Mouse (Mus musculus): Measurements from ENCODE around the gene Cfb. TPM values are rescaled to one million over a fixed set of nuclear protein-coding genes. Genes with fewer than 3 reads are reported as not detected.
A peak's percentile ranks its signal among the peaks of the same experiment; 100 is the strongest.
"Not testable (repeated sequence)": the region's sequence is repeated elsewhere in the genome, so short reads cannot be mapped to it uniquely, and the experiment has no call there.

Cfb gene
- 1.1 and 1.2 TPM in 2 replicates for polyA plus RNA-seq (2012; rRNA removed)

- Histone ChIP-seq H3K27me3 (ENCODE audit: control insufficient read depth, insufficient read depth, low read length) (no peaks in the 10 kb centered on the region), H3K4me1 (ENCODE audit: control insufficient read depth, insufficient read depth, low read length) (no peaks in the 10 kb centered on the region), H3K27ac (ENCODE audit: control insufficient read depth, insufficient read depth, low read depth, low read length) (no peak within 1 kb of the TSS), H3K4me3 (ENCODE audit: control insufficient read depth, low read depth, low read length) (no peak within 1 kb of the TSS), H3K36me3 (ENCODE audit: control insufficient read depth, insufficient read depth, low read length) (no peaks in the 10 kb centered on the region)
- no peak for TF ChIP-seq CTCF (IDR thresholded peaks at IDR 0.05; ENCODE audit: control insufficient read depth, insufficient read depth, insufficient replicate concordance, low read depth, low read length)
- TF ChIP-seq POLR2A (IDR thresholded peaks at IDR 0.05; ENCODE audit: control insufficient read depth, low read depth, low read length), result no peak
Observed at GRCm38 (mm10) chr17:34862416-34863081, at the start of gene Cfb. Gene Cfb, minus strand, starts transcription at chr17:34862518.

DNA sequence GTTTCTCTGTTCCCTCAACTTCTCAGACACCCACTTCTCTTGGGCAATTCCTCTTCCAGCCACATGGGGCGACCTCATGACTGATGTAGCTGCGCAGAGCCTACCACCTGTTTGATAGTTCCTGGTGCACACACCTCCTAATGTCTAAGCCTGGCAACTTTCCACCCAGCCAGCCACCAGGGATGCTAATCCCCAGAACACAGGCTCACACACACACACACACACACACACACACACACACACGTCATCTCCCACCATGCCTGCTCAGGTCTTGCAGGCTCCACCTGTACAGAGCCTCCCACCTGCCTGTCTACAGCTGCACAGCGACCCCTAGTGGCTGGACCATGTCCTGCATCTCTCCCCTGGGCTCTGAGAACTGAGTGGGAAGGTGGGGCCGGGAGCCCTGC, 49.6 kb upstream of the Cfb start:
- TF ChIP-seq POLR2A (IDR thresholded peaks at IDR 0.05; ENCODE audit: control insufficient read depth, low read depth, low read length) (no peak), CTCF (IDR thresholded peaks at IDR 0.05; ENCODE audit: control insufficient read depth, insufficient read depth, insufficient replicate concordance, low read depth, low read length) (peak; percentile 92)
- Histone ChIP-seq H3K27ac (ENCODE audit: control insufficient read depth, insufficient read depth, low read depth, low read length) (no peak overlapping the region), H3K36me3 (ENCODE audit: control insufficient read depth, insufficient read depth, low read length) (no peaks in the 10 kb centered on the region; the same call in 1 of the 2 replicates), H3K4me1 (ENCODE audit: control insufficient read depth, insufficient read depth, low read length) (peaks cover 13% of the 10 kb centered on the region), H3K4me3 (ENCODE audit: control insufficient read depth, low read depth, low read length) (no peak overlapping the region), H3K27me3 (ENCODE audit: control insufficient read depth, insufficient read depth, low read length) (no peaks in the 10 kb centered on the region)

DNA sequence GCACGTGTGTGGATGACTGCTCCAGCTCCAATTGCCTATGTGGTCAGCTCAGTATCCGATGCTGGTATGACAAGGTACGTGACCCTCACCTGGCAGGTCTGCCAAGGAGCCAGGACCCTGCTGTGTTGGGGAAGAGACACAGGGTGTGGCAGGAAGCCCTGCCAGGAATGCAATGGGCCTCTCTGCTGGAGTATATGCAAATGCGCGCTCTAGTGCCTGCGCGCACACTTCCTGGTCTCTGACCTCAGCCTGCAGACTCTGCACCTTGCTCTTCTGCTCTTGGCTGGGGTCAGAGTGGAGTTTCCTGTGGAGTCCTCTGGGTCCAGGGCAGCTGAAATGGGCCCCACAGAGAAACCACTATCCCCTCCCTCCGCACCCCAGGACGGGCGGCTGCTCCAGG, 48.7 kb upstream of the Cfb start:
- Histone ChIP-seq H3K36me3 (ENCODE audit: control insufficient read depth, insufficient read depth, low read length) (no peaks in the 10 kb centered on the region; the same call in 1 of the 2 replicates), H3K27me3 (ENCODE audit: control insufficient read depth, insufficient read depth, low read length) (no peaks in the 10 kb centered on the region), H3K4me1 (ENCODE audit: control insufficient read depth, insufficient read depth, low read length) (peaks cover 13% of the 10 kb centered on the region), H3K4me3 (ENCODE audit: control insufficient read depth, low read depth, low read length) (no peak overlapping the region), H3K27ac (ENCODE audit: control insufficient read depth, insufficient read depth, low read depth, low read length) (no peak overlapping the region)
- TF ChIP-seq POLR2A (IDR thresholded peaks at IDR 0.05; ENCODE audit: control insufficient read depth, low read depth, low read length), result no peak
- no peak for TF ChIP-seq CTCF (IDR thresholded peaks at IDR 0.05; ENCODE audit: control insufficient read depth, insufficient read depth, insufficient replicate concordance, low read depth, low read length)

GRCm38 (mm10) chr17:34902895-34903294, 40.6 kb upstream of the Cfb start:
- Histone ChIP-seq H3K4me1 (ENCODE audit: control insufficient read depth, insufficient read depth, low read length) (peaks cover 2% of the 10 kb centered on the region), H3K27me3 (ENCODE audit: control insufficient read depth, insufficient read depth, low read length) (no peaks in the 10 kb centered on the region), H3K27ac (ENCODE audit: control insufficient read depth, insufficient read depth, low read depth, low read length) (no peak overlapping the region), H3K36me3 (ENCODE audit: control insufficient read depth, insufficient read depth, low read length) (peaks cover 3% of the 10 kb centered on the region; the same call in 1 of the 2 replicates), H3K4me3 (ENCODE audit: control insufficient read depth, low read depth, low read length) (no peak overlapping the region)
- TF ChIP-seq CTCF (IDR thresholded peaks at IDR 0.05; ENCODE audit: control insufficient read depth, insufficient read depth, insufficient replicate concordance, low read depth, low read length) (no peak), POLR2A (IDR thresholded peaks at IDR 0.05; ENCODE audit: control insufficient read depth, low read depth, low read length) (no peak)

GRCm38 (mm10) chr17:34901948-34902347, 39.6 kb upstream of the Cfb start:
- H3K36me3 ChIP-seq (ENCODE audit: control insufficient read depth, insufficient read depth, low read length); H3K27me3 ChIP-seq (ENCODE audit: control insufficient read depth, insufficient read depth, low read length); H3K4me3 ChIP-seq (ENCODE audit: control insufficient read depth, low read depth, low read length); H3K4me1 ChIP-seq (ENCODE audit: control insufficient read depth, insufficient read depth, low read length); H3K27ac ChIP-seq (ENCODE audit: control insufficient read depth, insufficient read depth, low read depth, low read length): not testable (repeated sequence)

DNA sequence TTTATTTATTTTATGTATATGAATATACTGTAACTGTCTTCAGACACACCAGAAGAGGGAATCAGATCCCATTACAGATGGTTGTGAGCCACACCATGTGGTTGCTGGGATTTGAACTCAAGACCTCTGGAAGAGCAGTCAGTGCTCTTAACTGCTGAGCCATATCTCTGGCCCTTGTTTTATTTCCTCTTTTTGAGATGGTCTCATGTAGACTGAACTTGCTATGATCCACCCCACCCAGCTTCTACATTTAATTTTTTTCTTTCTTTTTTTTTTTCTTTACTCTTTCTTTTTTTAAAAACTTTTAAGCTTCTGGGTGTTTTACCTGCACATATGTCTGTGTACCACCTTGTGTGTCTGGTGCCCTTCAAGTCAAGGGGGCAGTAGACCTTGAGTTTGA, 38.5 kb upstream of the Cfb start:
- H3K27ac ChIP-seq (ENCODE audit: control insufficient read depth, insufficient read depth, low read depth, low read length); H3K4me1 ChIP-seq (ENCODE audit: control insufficient read depth, insufficient read depth, low read length); H3K27me3 ChIP-seq (ENCODE audit: control insufficient read depth, insufficient read depth, low read length); H3K4me3 ChIP-seq (ENCODE audit: control insufficient read depth, low read depth, low read length); H3K36me3 ChIP-seq (ENCODE audit: control insufficient read depth, insufficient read depth, low read length): not testable (repeated sequence)

DNA sequence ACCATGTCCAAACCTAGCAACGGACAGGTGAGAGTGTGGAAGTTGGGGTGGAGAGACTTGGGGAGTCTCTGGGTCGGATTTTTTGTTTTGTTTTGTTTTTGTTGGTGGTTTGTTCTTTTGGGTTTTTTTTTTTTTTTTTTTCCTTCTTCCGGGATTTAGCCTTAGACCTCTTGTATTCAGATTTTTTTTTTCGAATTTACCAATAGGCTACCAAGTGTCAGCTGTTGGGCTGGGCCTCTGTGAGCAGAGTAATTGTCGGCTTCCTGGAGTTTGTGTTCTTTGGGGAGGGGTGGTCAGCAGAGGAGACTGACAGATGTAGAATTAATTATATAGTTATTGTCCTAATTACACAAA, 37.5 kb upstream of the Cfb start:
- no peaks in the 10 kb centered on the region for H3K27me3 ChIP-seq (ENCODE audit: control insufficient read depth, insufficient read depth, low read length)
- TF ChIP-seq POLR2A (IDR thresholded peaks at IDR 0.05; ENCODE audit: control insufficient read depth, low read depth, low read length) (no peak), CTCF (IDR thresholded peaks at IDR 0.05; ENCODE audit: control insufficient read depth, insufficient read depth, insufficient replicate concordance, low read depth, low read length) (no peak)
- peak overlapping the region; percentile 91 for H3K4me3 ChIP-seq (ENCODE audit: control insufficient read depth, low read depth, low read length)
- H3K36me3 ChIP-seq (ENCODE audit: control insufficient read depth, insufficient read depth, low read length), result peaks cover 3% of the 10 kb centered on the region; the same call in 1 of the 2 replicates
- peak overlapping the region; percentile 83 for H3K27ac ChIP-seq (ENCODE audit: control insufficient read depth, insufficient read depth, low read depth, low read length)
- H3K4me1 ChIP-seq (ENCODE audit: control insufficient read depth, insufficient read depth, low read length), result peaks cover 13% of the 10 kb centered on the region

Data from testis, adult 2 months (tissue).